10 mouse cellular contexts compared by ENCODE assay signal in genomic region chr12:76266875-76267274, GRCm38 (mm10). TPM values are rescaled to one million over a fixed set of nuclear protein-coding genes. Genes with fewer than 3 reads are reported as not detected.
DNase-seq lines count a peak whose midpoint lies in the region; ATAC-seq and TF ChIP-seq lines count a peak whose summit lies in the region.
"Had no signal": no experiment of that assay in that cellular context is flagged by ENCODE, and none has a peak within 500 bp of the region (broad histone marks: within the 10 kb centered on the region; RNA-seq: fewer than 3 reads in every experiment).

No protein-coding gene starts in this region.

- peaks cover 7% of the 10 kb centered on the region for H3K36me3 ChIP-seq in heart, embryonic 12.5 days

- peak; percentile 20; the same call in 1 of the 2 replicates for TF ChIP-seq CTCF in bone marrow, adult 2 months (IDR thresholded peaks at IDR 0.05; ENCODE audit: control insufficient read depth, insufficient read depth, low read length)

- intact Hi-C loops in left cerebral cortex, postnatal 14 days (cut with DNase I), result loop anchor here (2.0 to 10.0 kb wide), 2 partner anchors 74 to 208 kb away; no protein-coding TSS in a partner anchor

- H3K27me3 ChIP-seq in heart, embryonic 12.5 days (replicated peaks), result no peaks in the 10 kb centered on the region
- H3K27me3 ChIP-seq: heart, embryonic 15.5 days; megakaryocyte, embryonic 14.5 days had no signal

- no peak for TF ChIP-seq POLR2A in bone marrow, adult 2 months (IDR thresholded peaks at IDR 0.05; ENCODE audit: borderline replicate concordance, control insufficient read depth, low read depth, low read length)

- no peaks in the 10 kb centered on the region for H3K9me3 ChIP-seq in heart, embryonic 12.5 days (replicated peaks)
- H3K9me3 ChIP-seq: heart, embryonic 15.5 days; megakaryocyte, embryonic 14.5 days had no signal

- no peak overlapping the region for H3K4me3 ChIP-seq in bone marrow, adult 2 months (replicated peaks; ENCODE audit: control insufficient read depth, low read depth, low read length)
- no peak overlapping the region for H3K4me3 ChIP-seq in heart, embryonic 12.5 days
- H3K4me3 ChIP-seq: heart, embryonic 15.5 days; megakaryocyte, embryonic 14.5 days had no signal

- no peaks in the 10 kb centered on the region; the same call in 1 of the 2 replicates for H3K4me1 ChIP-seq in bone marrow, adult 2 months (ENCODE audit: control insufficient read depth, insufficient read depth, low read length)
- H3K4me1 ChIP-seq in heart, embryonic 12.5 days (replicated peaks), result peaks cover 26% of the 10 kb centered on the region
- H3K4me1 ChIP-seq: heart, embryonic 15.5 days had no signal

- DNase-seq in cerebellum, adult 18-20 months, result peak; percentile 34 to 45
- peak; percentile 61 to 76 for DNase-seq in left cerebral cortex, postnatal 14 days (ENCODE audit: low spot score in 2 of 2)
- no peak for DNase-seq in left cerebral cortex, adult 11 months (ENCODE audit: low spot score)
- DNase-seq in ovary, postnatal 14 days (ENCODE audit: low spot score), result no peak

- 57% methylated on average over 9 of the region's 9 CpGs for whole genome bisulfite sequencing in bone marrow, adult 2 months
- WGBS in heart, embryonic 12.5 days, result 70% methylated on average over 9 of the region's 9 CpGs

- no peak for ATAC-seq in cerebellum, adult (ENCODE audit: insufficient number of reproducible peaks, low FRiP score, low TSS enrichment)
- ATAC-seq in heart, embryonic 12.5 days (ENCODE audit: insufficient number of reproducible peaks, low FRiP score), result 0 out of 2 replicates have a peak, but pooled peaks have one; percentile 42
- peak; percentile 77 for ATAC-seq in megakaryocyte-erythroid progenitor cell, adult 5-6 weeks (replicated peaks; ENCODE audit: low FRiP score, low TSS enrichment, poor library complexity, severe bottlenecking)

- no peak overlapping the region for H3K27ac ChIP-seq in bone marrow, adult 2 months (ENCODE audit: control insufficient read depth, insufficient read depth, low read depth, low read length, poor library complexity)
- H3K27ac ChIP-seq in heart, embryonic 12.5 days (ENCODE audit: poor library complexity, severe bottlenecking), result no peak overlapping the region
- H3K27ac ChIP-seq: heart, embryonic 15.5 days had no signal

- no peak overlapping the region for H3K4me2 ChIP-seq in heart, embryonic 12.5 days
- H3K4me2 ChIP-seq: heart, embryonic 15.5 days had no signal

- no peak overlapping the region for H3K9ac ChIP-seq in heart, embryonic 12.5 days
- H3K9ac ChIP-seq: heart, embryonic 15.5 days had no signal

RNA-seq across cellular contexts. Expression of gene Mthfd1, which starts 11.8 kb away (rescaled TPM):
- total RNA-seq in left cerebral cortex, postnatal 14 days (2021), result 10 to 100 TPM; 35.8 to 36.6 TPM
- polyA plus RNA-seq in bone marrow, adult 2 months (2011; ENCODE audit: insufficient read depth, insufficient read length, low replicate concordance, missing spikeins), result 26.1 and 31.5 TPM in 2 replicates
- polyA plus RNA-seq in heart, embryonic 12.5 days (2016; fragmentation: Nextera tagmentation; extraction: Ambion mirVana), result 48.0 and 48.6 TPM in 2 replicates
- 306 and 318 TPM in 2 replicates for total RNA-seq in megakaryocyte-erythroid progenitor cell, adult 5-6 weeks (2014; fragmentation: Nextera tagmentation)
- 467 and 637 TPM in 2 replicates for total RNA-seq in megakaryocyte-erythroid progenitor cell, adult 5-6 weeks (2017)

RNA-seq across cellular contexts. Expression of gene Tex21, which starts 20.3 kb away (rescaled TPM):
- total RNA-seq in left cerebral cortex, postnatal 14 days (2021), result not detected
- polyA plus RNA-seq in bone marrow, adult 2 months (2011; ENCODE audit: insufficient read depth, insufficient read length, low replicate concordance, missing spikeins), result not detected in 2 replicates
- polyA plus RNA-seq in heart, embryonic 12.5 days (2016; fragmentation: Nextera tagmentation; extraction: Ambion mirVana), result 0.15 and 0.23 TPM in 2 replicates
- 2.0 TPM in 1 of 2 replicates, not detected in the other for total RNA-seq in megakaryocyte-erythroid progenitor cell, adult 5-6 weeks (2014; fragmentation: Nextera tagmentation)
- total RNA-seq in megakaryocyte-erythroid progenitor cell, adult 5-6 weeks (2017), result 1.9 and 2.9 TPM in 2 replicates
- polyA plus RNA-seq: heart, embryonic 15.5 days had no signal

RNA-seq across cellular contexts. Expression of gene Akap5, which starts 57.8 kb away (rescaled TPM):
- 100 to 1,000 TPM; 109 to 111 TPM for total RNA-seq in left cerebral cortex, postnatal 14 days (2021)
- polyA plus RNA-seq in bone marrow, adult 2 months (2011; ENCODE audit: insufficient read depth, insufficient read length, low replicate concordance, missing spikeins), result 1.2 and 4.3 TPM in 2 replicates
- polyA plus RNA-seq in heart, embryonic 12.5 days (2016; fragmentation: Nextera tagmentation; extraction: Ambion mirVana), result 8.5 and 9.1 TPM in 2 replicates
- total RNA-seq in megakaryocyte-erythroid progenitor cell, adult 5-6 weeks (2014; fragmentation: Nextera tagmentation), result 1.2 and 2.6 TPM in 2 replicates
- total RNA-seq in megakaryocyte-erythroid progenitor cell, adult 5-6 weeks (2017), result 2.1 and 4.8 TPM in 2 replicates

Comparison
In these comparisons a context has a peak if more than half of its experiments do, and no peak if none do; other contexts are left out.
1. DNase-seq: peak in cerebellum, adult 18-20 months (2 of 2) and left cerebral cortex, postnatal 14 days (2 of 2); none in left cerebral cortex, adult 11 months (single experiment) and ovary, postnatal 14 days (single experiment).
2. RNA of gene Mthfd1, which starts 11.8 kb away (total RNA-seq): 306 to 637 TPM in megakaryocyte-erythroid progenitor cell, adult 5-6 weeks; 35.8 to 36.6 TPM in left cerebral cortex, postnatal 14 days; every median in the first group is over 4 times any median in the second.
3. RNA of gene Akap5, which starts 57.8 kb away (total RNA-seq): 109 to 111 TPM in left cerebral cortex, postnatal 14 days; 1.2 to 4.8 TPM in megakaryocyte-erythroid progenitor cell, adult 5-6 weeks; every median in the first group is over 10 times any median in the second.